Mouse (Mus musculus) thymus, postnatal 0 days (tissue): ENCODE measurements around the gene Vps8. TPM values are rescaled to one million over a fixed set of nuclear protein-coding genes. Genes with fewer than 3 reads are reported as not detected.
A peak's percentile ranks its signal among the peaks of the same experiment; 100 is the strongest.

ENCODE experiments used
- DNase-seq: peaks from one replicate; pipeline ENCODE4 v3.0.0-alpha.2; 2015; ENCODE audit warnings: low spot score
- polyA plus RNA-seq: library from polyadenylated mRNA; unstranded; fragments of >200 nt; fragmentation: Nextera tagmentation; extraction: Ambion mirVana; gene quantifications from 2 replicates; pipeline ENCODE4 v1.2.1, GENCODE M21; 2015

Gene Vps8
- polyA plus RNA-seq = 8.0 and 8.1 TPM in 2 replicates

DNA sequence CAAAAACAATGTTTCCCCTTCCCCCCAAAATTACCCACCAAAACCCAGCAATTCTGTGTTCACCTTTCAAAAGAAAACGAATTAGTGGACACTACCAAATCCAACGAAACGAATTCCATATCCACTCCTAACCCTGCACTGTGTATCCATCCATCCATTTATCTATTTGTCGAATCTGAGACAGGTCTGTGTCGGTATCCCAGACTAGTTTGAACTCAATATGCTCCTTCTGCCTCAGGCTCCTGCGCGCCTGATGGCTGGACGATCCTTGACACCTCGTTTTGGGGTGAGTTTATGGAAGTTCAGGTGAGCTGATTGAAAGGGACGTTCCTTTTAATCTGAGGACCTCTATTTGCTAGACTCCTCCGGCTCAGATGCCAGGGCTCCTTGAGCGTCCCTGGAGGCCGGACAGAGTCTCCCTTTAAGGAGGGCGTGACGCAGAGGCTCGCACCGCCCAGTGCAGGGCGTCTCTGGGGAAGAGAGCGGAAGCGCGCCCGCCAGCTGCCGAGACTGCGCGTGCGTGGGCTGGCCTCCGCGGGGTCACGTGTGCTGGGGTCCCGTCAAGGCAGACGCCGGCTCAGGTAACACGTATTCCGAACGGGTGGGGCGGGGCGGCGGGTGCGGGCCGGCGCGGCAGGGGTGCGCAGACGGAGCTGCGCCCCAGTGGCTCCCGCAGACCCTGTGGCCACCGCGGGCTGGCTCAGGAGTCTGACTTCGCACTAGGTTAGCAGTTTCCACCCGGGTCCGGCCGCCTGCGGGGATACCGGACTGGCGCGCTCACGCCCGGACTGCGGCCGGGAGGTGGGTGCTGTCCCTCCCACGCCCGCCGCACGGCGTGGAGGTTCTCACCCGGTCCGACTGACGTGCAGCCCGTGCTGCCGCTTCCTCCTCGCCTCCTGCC lies at the start of gene Vps8:
TSS of gene Vps8 (plus strand) at position 474 of the 901 bp plus-strand sequence.
- peak; percentile 95 for DNase-seq

DNA sequence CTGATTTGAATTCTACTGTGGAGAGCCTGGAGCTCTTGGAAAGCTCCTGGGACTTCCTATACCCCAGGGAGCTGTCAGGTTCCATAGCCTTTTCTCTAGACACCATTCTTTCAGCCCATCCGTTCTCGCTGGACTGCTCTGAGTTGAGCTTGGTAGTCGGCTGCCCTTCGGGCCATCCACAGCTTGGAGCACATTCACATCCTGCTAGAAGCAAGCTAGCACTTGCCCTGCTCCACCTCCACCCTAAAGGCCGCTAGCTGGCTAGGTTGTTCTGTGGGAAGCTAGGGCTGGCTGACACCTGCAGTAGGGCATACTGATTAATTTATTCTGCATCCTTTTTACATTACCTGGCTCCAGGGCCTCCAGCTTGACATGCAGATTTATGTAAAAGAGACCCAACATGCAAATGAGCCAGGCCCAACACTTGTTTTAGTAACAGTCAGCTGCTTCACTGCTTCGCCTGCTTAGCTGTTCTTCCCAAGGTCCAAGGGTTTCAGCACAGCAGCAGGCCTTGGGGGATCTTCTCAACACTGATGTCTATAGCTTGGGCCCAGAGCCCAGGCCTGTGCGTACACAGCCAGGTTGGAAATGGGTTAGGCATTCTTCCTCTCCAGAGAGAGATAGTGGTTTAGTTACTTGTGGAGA lies 49.5 kb upstream of the Vps8 start:
- DNase-seq = no peak

DNA sequence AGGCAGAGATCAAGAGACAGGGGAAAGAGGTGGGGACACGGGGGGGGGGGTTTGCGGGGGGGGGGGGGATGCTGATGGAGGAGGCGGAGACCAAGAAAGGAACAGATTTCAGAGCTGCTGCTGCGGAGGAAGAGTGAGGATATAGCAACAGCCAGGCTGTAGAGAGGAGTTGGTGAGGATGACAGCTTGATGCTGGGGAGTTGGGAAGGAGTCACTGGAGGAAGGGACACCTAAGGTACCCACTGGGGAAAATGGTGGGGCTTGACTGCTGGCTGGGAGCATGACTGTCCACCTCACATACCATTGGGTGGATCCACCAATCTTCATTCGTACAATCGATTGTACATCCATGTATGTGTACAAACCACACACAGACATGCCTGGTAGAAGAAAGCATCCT lies 48.9 kb upstream of the Vps8 start:
- no peak for DNase-seq

DNA sequence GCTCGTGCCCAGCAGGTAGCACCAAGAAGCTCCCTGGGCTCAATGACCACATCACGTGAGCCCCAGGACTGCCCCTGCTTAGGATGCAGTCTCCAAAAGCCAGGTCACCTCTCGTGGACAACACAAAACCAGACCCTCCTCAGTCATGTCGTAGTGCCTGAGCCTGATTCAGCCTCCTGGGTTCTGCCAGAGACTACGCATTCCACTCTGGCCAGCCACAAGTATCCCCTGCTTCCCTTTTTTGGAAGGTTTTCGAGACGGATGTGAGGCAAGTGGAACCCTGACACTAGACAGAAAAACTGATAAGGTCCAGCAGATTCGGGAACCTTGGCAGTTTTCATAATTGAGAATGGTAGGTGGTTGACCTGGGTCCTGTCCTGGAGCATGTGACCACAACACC lies 47.8 kb upstream of the Vps8 start:
- no peak for DNase-seq

DNA sequence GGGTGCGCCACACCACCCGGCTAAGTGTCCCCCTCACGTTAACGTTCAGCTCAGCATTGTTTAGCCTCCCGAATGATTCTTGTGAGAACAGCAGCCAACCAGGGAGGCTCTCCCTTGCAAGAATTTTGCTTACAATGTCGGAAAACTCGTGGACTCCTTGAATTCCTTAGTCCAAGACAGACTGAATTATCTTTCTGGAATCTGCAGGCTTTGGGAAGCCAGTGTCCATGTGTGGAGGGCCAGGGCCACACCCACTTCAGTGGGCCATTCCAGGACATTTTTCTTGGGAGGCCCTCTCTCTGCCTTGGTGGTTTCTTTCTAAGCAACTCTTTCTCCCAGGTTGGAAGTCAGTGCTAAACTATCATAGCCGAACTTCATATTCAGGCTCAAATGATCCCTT lies 46.6 kb upstream of the Vps8 start:
- DNase-seq = no peak

DNA sequence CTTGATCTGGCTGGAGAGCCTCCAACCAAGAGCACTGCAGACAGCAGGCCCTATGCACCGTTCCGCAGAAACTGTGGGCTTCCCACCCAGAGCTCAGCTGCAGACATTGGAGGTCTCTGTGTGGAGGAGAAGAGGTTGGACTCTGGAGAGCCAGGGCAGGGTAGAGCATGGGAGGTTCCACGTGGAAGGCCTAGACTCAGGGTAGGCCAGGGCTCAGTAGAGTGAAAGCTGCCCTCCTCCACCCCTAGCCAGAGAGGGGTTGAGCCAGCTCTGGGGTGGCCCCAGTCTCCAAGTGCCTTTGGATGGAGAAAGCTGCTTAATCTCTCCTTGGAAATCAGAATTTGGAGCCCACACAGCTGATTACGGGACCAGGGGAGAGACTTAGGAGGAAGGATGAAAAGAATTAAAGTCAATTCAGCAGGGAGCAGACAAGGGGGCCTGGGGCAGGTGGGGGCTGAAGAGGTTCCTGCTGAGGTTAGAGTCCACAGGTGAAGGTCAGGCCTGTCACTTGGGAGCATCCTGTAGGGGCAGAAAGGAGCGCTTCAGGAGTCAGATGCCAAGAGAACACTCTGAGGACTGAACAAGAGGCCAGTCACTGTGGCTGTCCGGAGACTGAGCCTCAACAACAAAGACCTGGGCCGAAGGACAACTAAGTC lies 45.8 kb upstream of the Vps8 start:
- DNase-seq = no peak

DNA sequence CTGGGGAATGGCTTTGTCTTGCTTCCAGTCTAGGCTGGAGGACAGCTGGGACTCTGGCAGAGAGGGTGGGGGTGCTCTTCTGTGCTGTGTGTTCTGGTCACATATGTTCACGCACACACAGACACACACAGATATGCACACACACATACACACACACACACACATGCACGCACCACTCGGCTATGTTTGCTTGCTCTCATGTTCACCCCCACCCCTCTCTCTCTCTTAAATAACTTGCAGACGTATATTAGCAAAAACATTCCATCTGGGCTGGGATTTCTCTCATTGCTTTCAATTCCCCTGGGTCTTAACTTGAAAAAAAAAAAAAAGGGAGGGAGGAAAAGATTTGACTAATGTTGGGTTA lies 45.3 kb upstream of the Vps8 start:
- no peak for DNase-seq

DNA sequence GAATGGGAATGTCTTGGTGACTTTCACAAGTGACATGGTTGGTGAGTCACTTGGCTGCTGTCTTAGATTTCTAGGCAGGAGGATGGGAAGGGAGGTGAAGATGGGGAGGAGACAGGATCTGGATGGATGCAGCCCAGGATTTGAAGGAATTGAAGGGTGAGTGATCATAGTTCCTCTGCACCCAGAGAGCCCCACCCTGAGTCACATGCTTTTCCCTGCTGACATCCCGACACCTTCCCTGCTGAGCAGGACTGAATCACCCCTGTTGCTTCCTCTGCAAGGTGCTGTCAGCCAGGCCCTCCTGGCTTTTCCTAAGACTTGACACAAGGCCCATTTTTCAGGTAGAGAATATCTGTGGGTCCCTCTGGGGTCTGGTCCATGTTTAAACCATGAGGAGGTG lies 41.4 kb upstream of the Vps8 start:
- no peak for DNase-seq

DNA sequence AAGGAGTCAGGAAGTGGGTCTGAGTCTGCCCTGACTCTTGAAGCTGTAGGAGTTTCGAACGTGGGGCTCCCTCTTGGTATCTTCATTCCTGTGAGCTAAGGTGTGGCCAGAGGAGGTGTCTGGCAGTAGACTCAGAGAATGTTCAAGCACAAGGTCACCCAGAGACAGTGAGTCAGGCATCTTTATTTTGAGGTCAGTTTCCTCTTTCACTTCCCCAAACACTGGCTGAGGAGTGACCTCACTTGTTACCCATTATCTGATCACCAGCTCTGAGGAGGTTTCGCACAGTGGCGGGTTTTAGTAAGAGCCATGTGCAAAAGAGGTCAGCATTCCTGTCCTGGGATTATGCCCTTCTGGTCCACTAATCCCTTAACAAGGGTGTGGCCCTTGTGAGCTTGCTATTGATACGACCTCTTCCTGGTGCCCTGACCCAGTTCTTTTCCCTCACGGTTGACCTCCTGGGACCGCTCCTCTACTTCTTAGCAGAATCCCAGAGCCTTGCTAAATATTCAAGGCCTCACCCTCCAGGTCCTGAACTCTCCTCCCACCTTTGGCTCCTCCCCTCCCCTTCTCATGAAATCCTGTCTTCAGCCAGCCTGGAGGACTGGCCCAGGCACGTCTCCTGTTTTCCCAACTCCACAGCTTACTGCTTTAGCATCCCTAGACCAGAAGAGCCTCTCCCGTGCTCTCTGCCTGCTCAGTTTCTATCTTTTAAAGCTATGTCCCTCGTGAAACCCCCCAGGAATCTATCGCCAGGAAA lies 40.6 kb upstream of the Vps8 start:
- no peak for DNase-seq

DNA sequence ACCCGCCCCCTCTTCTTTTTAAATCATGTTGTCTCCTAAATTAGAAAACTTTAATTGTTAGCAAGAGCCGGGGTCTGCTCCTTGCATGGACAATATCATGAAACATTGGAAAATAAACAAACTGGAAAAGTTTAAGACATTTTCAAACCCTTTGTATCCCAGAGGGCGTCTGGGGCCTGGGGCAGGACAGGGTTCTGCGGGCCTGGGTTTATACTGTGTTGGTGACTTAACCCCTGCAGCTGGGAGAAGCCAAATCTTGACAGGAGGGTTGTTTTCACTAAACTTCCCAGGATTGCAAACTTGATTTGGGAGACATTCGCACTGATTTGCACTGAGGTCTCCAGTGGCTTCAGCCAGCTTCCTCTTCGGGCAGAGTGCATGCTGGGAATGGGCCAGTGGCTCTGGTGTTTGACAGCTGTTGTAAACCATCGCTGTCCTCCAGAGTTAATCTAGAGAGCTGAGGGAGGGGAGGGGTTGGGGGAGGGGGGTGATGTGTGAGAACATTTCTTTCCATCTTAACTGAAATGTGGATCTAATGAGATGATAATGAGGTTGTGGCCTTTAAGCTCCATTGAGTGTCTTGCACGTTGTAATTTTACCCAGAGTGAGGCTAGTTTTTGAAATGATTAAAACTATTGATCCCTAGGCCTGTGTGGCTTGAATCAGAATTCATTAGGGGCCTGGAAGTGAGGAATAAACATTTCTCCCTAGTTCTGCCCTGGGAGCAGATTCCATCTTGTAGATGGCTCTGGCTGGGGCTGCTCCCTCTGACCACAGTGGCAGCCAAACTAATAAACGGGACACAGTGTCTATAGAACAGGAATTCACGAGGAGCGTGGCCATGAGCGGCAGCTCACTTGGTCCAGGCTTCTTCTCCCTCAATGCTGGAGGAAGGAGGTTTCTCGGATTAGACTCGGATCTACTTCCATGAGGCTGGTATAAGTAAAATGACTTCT lies 36.7 kb upstream of the Vps8 start:
- DNase-seq = no peak

DNA sequence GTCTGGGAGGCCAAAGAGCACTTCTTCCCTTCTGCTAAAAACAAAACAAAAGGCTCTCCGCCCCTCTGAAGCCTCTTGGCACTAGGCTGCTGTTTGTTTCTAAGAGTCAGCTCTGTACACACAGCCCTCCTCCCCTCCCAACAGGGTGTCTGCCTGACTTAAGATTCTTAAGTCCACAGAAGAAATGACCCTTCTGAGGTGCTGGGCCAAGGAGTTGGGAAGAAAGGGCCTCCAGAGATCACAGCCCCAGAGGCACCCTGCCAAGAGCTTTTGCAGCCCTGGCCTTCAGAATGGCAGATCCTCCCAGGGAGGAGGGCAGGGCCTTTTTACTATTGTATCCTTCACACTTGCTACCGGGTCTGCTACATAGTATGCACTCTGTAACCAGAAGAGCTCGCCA lies 33.6 kb upstream of the Vps8 start:
- no peak for DNase-seq

DNA sequence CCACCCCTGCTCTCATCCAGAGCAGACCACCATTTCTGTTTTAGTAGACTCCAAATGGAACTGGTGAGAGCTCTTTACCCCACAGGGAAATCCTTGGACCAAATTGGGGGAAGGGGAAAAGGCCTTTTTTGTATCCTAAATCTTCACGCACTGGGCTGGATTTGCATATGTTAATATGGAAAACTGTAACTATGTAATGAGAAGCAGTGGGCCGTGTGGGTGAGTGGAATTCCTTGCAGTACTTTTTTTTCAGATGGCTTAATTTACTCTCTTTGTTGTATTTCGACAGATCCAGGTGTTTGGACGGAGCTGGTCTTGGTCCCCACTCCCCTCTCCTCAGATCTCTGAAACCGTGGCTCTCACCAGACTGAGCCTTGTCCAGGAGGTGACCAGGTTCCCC lies 32.2 kb upstream of the Vps8 start:
- DNase-seq = no peak

DNA sequence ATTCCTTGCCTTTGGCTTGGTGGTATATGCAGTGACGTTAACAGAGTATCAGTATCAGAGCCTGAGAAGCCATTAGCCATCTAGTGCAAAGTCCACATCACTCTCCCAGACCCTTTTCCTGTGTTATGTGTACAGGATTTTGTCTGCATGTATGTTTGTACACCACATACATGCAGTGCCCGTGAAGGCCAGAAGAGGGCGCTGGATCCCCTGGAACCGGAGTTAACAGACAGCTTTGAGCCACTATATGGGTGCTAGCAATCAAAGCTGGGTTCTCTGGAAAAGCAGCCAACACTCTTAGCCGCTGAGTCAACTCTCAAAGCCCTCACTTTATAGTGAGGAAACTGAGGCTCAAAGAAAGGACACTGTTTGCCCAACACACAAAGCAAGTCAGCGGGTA lies 30.8 kb upstream of the Vps8 start:
- peak; percentile 11 for DNase-seq

DNA sequence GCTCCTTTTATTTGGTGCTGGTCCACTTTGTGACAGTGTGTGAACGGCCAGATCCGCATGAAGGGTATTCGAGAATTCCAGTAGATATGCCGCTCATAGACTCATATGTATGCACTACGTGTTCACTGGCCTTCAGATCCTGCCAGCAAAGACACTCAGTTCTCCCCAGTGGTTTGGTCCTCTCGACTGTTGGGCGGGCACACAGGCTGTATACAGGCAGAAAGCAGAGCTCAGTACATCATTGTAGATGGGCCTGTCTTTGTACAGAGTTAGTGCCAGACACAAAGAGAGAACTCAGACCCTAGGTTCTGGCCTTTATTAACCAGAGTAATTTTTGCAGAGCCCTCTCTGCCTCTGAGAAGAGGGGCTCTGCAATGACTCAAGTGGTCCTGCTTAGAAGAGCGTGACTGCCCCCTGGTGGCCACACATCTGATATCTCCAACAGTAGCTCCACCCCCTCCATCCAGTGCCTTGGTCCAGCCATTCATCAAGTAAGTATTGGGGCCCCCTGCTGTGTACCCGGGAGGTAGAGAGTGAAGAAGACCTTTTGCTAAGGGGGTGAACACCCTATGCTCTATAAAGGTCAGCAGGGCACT lies 30.3 kb upstream of the Vps8 start:
- peak; percentile 80 for DNase-seq

DNA sequence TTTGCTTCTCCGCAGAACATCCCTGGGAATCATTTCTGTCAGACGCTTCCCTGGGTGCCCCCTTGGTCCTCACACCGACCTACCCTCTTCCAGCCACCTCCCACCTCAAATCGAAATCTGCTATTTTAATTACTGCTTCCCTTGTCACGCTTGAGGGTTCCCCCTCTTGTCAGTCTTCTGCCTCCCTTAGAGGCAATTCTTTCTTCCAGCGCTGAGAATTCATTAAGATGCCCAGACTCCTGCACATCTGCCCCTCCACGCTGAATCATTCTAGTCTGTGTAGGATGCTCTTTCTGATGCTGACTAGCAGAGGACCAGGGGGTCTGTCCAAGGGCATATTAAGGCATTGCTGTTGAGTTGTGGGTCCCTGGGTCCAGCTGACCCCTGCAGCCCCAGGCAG lies 27.4 kb upstream of the Vps8 start:
- no peak for DNase-seq

DNA sequence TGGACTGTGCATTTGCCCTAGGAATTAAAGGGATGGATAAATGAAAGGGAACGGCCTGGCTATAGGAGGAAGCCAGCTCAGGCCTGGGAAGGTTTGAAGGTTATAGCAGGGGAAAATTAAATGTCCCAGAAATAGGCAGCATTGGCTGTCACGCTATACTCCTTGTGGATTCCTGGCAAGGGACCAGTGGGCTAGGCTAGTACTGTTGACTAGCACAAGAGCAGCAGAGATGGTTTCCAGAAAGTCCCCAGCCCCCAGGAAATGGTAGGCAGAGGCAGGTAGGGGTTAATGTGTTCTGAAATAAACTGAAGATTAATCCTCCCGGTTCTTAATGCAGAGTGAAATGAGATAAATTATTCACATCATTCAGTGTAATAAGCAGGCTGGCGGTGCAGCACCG lies 25.2 kb upstream of the Vps8 start:
- DNase-seq = no peak

DNA sequence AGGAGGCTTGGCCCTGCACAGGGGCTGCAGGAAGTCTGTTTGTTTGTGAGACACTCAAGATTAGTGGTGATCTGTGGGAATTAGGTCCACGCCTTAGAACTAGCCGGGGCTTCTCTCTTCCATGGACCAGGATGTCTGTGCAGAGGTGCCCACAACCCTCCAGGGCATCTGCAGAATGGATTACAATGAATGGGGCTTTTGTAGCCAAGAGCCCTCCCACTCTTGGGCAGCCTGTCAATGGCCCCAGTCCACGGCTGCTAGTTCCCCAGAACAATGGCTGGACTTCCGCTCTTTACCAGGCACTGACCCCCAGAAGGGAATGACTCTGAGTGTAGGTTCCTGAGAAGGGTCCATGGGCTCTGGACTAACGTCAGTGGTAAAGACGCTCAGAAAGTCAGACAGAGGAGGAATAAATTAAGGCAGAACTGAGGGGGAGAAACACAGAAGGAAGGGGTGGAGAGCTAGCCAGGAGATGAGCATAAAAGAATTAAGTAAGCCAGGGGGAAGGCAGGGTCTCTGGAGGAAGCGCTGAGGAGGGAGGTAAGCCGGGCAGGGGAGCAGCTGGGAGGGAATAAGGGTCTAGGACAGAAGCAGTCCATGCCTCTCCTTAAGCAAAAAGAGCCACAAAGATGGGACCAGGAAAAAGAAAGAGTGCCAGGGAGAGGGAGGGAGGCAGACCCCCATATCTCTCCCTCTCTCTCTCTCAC lies 24.4 kb upstream of the Vps8 start:
- no peak for DNase-seq

DNA sequence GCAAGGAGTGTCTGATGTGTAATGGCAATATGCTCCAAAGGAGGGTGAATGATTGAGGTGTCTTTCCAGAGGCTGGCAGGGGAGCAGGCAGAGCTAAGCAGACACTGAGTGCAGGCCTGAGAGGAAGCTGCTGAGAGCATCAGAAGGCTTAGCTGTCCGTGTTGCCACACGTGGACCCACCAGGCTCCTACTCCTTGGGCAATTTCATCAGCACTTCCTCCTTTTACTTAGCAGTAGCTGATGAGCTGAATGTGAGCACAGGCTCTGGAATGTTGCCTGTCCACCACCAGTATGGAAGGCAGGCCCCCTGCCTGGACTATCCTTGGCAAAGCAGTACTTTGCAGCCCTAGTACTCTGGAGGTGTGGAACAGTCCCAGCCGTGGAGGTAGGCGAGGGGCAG lies 23.0 kb upstream of the Vps8 start:
- DNase-seq = no peak

DNA sequence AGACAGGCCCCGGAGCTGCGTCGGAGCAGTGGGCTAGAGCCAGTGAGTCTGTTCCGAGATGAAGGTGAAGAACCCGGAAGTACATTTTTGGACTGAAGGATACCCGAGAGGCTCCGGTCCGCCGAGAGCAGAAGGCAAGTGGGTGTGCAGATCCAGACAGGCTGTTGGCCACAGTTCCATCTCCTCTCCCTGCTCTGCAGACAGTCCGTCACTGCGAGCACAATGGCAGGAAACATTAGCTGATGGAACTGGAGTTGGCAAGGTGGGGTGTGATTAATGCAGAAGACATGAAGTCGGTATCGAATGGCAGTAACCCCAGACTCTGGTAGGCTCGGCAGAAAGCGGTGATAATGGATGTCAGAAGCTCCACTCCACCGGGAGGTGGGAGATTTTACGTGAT lies 20.9 kb upstream of the Vps8 start:
- DNase-seq = no peak

DNA sequence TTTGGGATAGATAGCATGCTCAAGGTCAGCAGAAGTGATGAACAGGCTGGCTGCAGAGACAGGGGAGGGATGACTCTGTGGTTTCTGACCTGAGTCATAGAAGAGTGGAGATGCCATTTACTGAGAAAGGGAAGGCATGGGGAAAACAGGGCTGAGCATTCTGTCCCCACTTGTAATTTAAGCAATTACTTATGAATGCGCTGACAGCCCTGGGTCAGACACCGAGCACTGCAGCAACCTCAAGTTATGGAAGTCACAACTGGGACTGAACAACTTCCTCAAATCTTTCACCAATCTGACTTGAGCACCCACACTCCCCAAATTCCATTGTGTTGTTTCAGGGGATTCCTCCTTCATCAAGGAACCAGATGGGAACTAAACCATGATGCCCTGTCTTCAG lies 19.5 kb upstream of the Vps8 start:
- DNase-seq = no peak
